Mouse (Mus musculus) olfactory bulb, adult 2 months (tissue): ENCODE measurements around the gene Lyg2.

ENCODE experiments used
- CTCF ChIP-seq: fragments of 200-500 bp; IDR thresholded peaks from 2 replicates; pipeline ENCODE4 v1.5.1; 2012; ENCODE audit warnings: low read depth, mild to moderate bottlenecking, low read length, moderate library complexity; ENCODE audit not compliant: insufficient read depth
- POLR2A ChIP-seq: fragments of 200-500 bp; IDR thresholded peaks from 2 replicates; pipeline ENCODE4 v1.6.1; 2012; ENCODE audit warnings: mild to moderate bottlenecking, low read depth, low read length, moderate library complexity; ENCODE audit not compliant: insufficient read depth

GRCm38 (mm10) chr1:37889206-37889605 lies 27.1 kb downstream of the Lyg2 start:
- no peak for TF ChIP-seq CTCF
- TF ChIP-seq POLR2A, result no peak
